Mouse (Mus musculus) thymus, adult 2 months (tissue): ENCODE results near the gene Mical2.

ENCODE experiments used
- CTCF ChIP-seq: fragments of 200-500 bp; IDR thresholded peaks from 2 replicates; pipeline ENCODE4 v1.5.1; 2012; ENCODE audit warnings: mild to moderate bottlenecking, control low read depth, low read length, moderate library complexity, borderline replicate concordance; ENCODE audit not compliant: control insufficient read depth, poor library complexity, insufficient read depth; ENCODE audit errors: extremely low read depth
- POLR2A ChIP-seq: fragments of 200-500 bp; IDR thresholded peaks from 2 replicates; pipeline ENCODE4 v1.6.1; 2012; ENCODE audit warnings: mild to moderate bottlenecking, low read length, control low read depth, moderate library complexity; ENCODE audit not compliant: control insufficient read depth, poor library complexity, insufficient read depth; ENCODE audit errors: extremely low read depth

DNA sequence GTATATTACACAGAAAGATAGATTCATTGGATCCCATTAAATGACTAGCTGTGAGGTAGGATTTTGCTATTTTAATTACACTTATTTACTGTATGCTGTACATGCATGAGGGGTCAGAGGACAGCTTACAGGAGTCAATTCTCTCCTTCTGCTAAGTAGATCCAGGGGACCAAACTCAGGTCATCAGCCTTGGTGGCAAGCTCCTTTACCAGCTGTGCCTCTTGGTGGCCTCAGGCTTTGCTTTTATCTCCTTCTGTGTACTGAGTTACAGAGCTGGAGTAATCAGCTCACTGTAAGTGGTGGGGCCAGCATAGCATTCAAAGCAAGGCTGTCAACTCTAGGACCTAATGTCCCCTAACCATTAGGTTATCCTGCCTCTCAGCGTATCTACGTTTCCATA, 229.3 kb downstream of the Mical2 start:
- no peak for TF ChIP-seq CTCF
- TF ChIP-seq POLR2A, result no peak
